In the genomic region with DNA sequence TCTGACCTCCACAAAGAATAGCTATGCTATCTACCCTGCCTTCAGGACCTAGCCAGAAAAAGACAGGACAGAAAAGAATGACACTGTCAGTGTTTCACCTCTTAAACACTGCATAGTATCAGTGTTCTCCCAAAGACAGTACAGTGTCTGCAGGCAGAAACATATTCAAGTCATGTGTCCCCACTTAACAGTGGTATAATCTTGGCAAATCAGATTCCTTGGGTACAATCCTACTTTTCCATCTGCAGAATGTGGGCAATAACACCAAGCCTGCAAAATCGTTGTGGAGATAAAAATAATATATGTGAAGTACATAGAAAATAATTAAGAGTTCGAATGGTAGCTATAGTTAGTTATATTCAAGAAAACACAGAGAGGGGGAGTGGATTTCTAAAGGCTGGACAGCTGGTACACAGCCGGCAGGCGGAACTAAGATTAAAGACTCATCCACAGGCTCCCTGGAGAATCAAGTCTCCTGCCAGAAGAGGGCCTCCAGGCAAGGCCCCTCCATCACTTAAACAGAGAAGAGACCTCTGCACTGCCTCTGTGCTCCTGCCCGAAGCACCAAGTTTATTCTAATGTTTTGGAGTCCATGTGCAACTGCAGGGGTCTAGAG, we compare ENCODE assay signal across 10 mouse cellular contexts. TPM values are rescaled to one million over a fixed set of nuclear protein-coding genes. Genes with fewer than 3 reads are reported as not detected.
DNase-seq lines count a peak whose midpoint lies in the region; ATAC-seq lines count a peak whose summit lies in the region.
"Had no signal": no experiment of that assay in that cellular context is flagged by ENCODE, and none has a peak within 500 bp of the region (broad histone marks: within the 10 kb centered on the region; RNA-seq: fewer than 3 reads in every experiment).

No protein-coding gene starts in this region.

- 57% methylated on average over 5 of the region's 5 CpGs for WGBS in heart, embryonic 14.5 days

- no peak overlapping the region for H3K9ac ChIP-seq in heart, embryonic 14.5 days (ENCODE audit: low read length)
- H3K9ac ChIP-seq: stomach, embryonic 15.5 days had no signal

- H3K9me3 ChIP-seq in heart, embryonic 14.5 days (ENCODE audit: control insufficient read depth, low read length) = no peaks in the 10 kb centered on the region
- H3K9me3 ChIP-seq: stomach, embryonic 15.5 days had no signal

- peak; percentile 67 for ATAC-seq in cerebellum, adult (ENCODE audit: insufficient number of reproducible peaks, low FRiP score, low TSS enrichment)
- no peak for ATAC-seq in heart, embryonic 14.5 days (ENCODE audit: insufficient number of reproducible peaks, insufficient read depth, low FRiP score, low read depth)
- ATAC-seq in erythroblast, adult 5-6 weeks (replicated peaks; ENCODE audit: low FRiP score, poor library complexity, severe bottlenecking) = no peak

- no peaks in the 10 kb centered on the region for H3K36me3 ChIP-seq in heart, embryonic 14.5 days (ENCODE audit: control insufficient read depth, insufficient read depth, low read length)
- H3K36me3 ChIP-seq: stomach, embryonic 15.5 days had no signal

- H3K4me3 ChIP-seq in heart, embryonic 14.5 days (ENCODE audit: control insufficient read depth in 1 of 2, insufficient read depth in 1 of 2, low read depth in 1 of 2, low read length in 2 of 2) = no peak overlapping the region
- H3K4me3 ChIP-seq: stomach, embryonic 15.5 days had no signal

- DNase-seq in cerebellum, adult 11-12 months = no peak
- peak; percentile 75 for DNase-seq in 3T3-L1 (ENCODE audit: low read depth, low spot score)
- DNase-seq in lung, postnatal 10 days = peak; percentile 54
- no peak for DNase-seq in spleen, postnatal 36 days (ENCODE audit: low spot score in 2 of 2)
- no peak for DNase-seq in adrenal gland, postnatal 25 days

- H3K27me3 ChIP-seq in heart, embryonic 14.5 days (ENCODE audit: control insufficient read depth, insufficient read depth, low read length) = no peaks in the 10 kb centered on the region
- H3K27me3 ChIP-seq: stomach, embryonic 15.5 days had no signal

- H3K4me2 ChIP-seq in heart, embryonic 14.5 days (ENCODE audit: low read length) = no peak overlapping the region
- H3K4me2 ChIP-seq: stomach, embryonic 15.5 days had no signal

- peak overlapping the region; percentile 43 to 45; a peak in 2 of 4 replicates for H3K27ac ChIP-seq in heart, embryonic 14.5 days (replicated peaks in 1 of 2; ENCODE audit: control insufficient read depth in 1 of 2, insufficient read depth in 1 of 2, low read depth in 2 of 2, low read length in 2 of 2)
- H3K27ac ChIP-seq: macrophage; stomach, embryonic 15.5 days had no signal

- H3K4me1 ChIP-seq in heart, embryonic 14.5 days (ENCODE audit: control insufficient read depth in 2 of 2, insufficient read depth in 2 of 2, low read length in 2 of 2) = peaks cover 7 to 12% of the 10 kb centered on the region in 2 experiments; a peak in 3 of 4 replicates

RNA-seq across cellular contexts. Expression of gene Cd34, which starts 53.4 kb away (rescaled TPM):
- 103 and 106 TPM in 2 replicates for polyA plus RNA-seq in heart, embryonic 14.5 days (2014; fragmentation: Nextera tagmentation; extraction: Ambion mirVana)
- total RNA-seq in erythroblast, adult 5-6 weeks (2015; ENCODE audit: low replicate concordance) = 14.0 and 14.8 TPM in 2 replicates
- 5.2 and 8.3 TPM in 2 replicates for total RNA-seq in erythroblast, adult 5-6 weeks (2017; ENCODE audit: low replicate concordance)
- 43.8 and 51.0 TPM in 2 replicates for total RNA-seq in adrenal gland, postnatal 25 days (2021)

Comparison
In these comparisons a context has a peak if more than half of its experiments do, and no peak if none do; other contexts are left out.
1. DNase-seq: peak in 3T3-L1 (single experiment) and lung, postnatal 10 days (single experiment); none in cerebellum, adult 11-12 months (single experiment), spleen, postnatal 36 days (0 of 2) and adrenal gland, postnatal 25 days (single experiment).